Mouse (Mus musculus) embryonic facial prominence, embryonic 12.5 days (tissue): Measurements from ENCODE around the gene Derl3. TPM values are rescaled to one million over a fixed set of nuclear protein-coding genes. Genes with fewer than 3 reads are reported as not detected.

Source experiments
- ATAC-seq: fragments of 200-750 bp; cut with Nextera tagmentation; 2 replicates; pipeline ENCODE4 v1.8.0; 2017; ENCODE audit not compliant: insufficient number of reproducible peaks, insufficient read depth, low FRiP score, low TSS enrichment
- H3K27ac ChIP-seq: fragments of 300-500 bp; sonication (generic); 2 replicates; pipeline ENCODE4 v1.5.1; 2016; ENCODE audit warnings: mild to moderate bottlenecking
- H3K27me3 ChIP-seq: fragments of 300-500 bp; sonication (generic); 2 replicates; pipeline ENCODE4 v1.6.1; 2016; ENCODE audit warnings: mild to moderate bottlenecking, moderate library complexity
- H3K36me3 ChIP-seq: fragments of 300-500 bp; sonication (generic); 2 replicates; pipeline ENCODE4 v1.6.1; 2016; ENCODE audit warnings: mild to moderate bottlenecking
- H3K4me1 ChIP-seq: fragments of 300-500 bp; sonication (generic); 2 replicates; pipeline ENCODE4 v1.6.1; 2016
- H3K4me2 ChIP-seq: fragments of 300-500 bp; sonication (generic); replicated peaks from 2 replicates; pipeline ENCODE4 v1.6.1; 2016; ENCODE audit warnings: mild to moderate bottlenecking, moderate library complexity
- H3K4me3 ChIP-seq: fragments of 300-500 bp; sonication (generic); 2 replicates; pipeline ENCODE4 v1.5.1; 2016; ENCODE audit warnings: mild to moderate bottlenecking
- H3K9ac ChIP-seq: fragments of 300-500 bp; sonication (generic); 2 replicates; pipeline ENCODE4 v1.6.1; 2016; ENCODE audit warnings: mild to moderate bottlenecking, moderate library complexity
- H3K9me3 ChIP-seq: fragments of 300-500 bp; sonication (generic); 2 replicates; pipeline ENCODE4 v1.6.1; 2016; ENCODE audit warnings: mild to moderate bottlenecking, moderate library complexity
- WGBS: fragments of 180-500 bp; shearing (Covaris S2); methylation state at CpG from one replicate; pipeline ENCODE4 v1.1.7; 2016; 5-methylcytosine and 5-hydroxymethylcytosine counted together
- polyA plus RNA-seq: library from polyadenylated mRNA; unstranded; fragments of >200 nt; fragmentation: Nextera tagmentation; extraction: Ambion mirVana; gene quantifications from 2 replicates; pipeline ENCODE4 v1.2.1, GENCODE M21; 2016

The Derl3 gene
- polyA plus RNA-seq, 1 experiment from 2014 or later = 3.9 TPM

- Histone ChIP-seq H3K9ac (no peak overlapping the region), H3K27ac (no peak overlapping the region), H3K4me3 (no peak overlapping the region), H3K36me3 (peaks cover 45% of the 10 kb centered on the region), H3K9me3 (no peaks in the 10 kb centered on the region), H3K27me3 (no peaks in the 10 kb centered on the region), H3K4me1 (peaks cover 57% of the 10 kb centered on the region), H3K4me2 (no peak overlapping the region)
- WGBS = 87% methylated on average over 5 of the region's 5 CpGs
- no peak for ATAC-seq
Measured at GRCm38 (mm10) chr10:75919026-75919425, 25.8 kb downstream of the Derl3 start.

- Histone ChIP-seq H3K4me2 (peak within 1 kb of the TSS; percentile 84), H3K27me3 (no peaks in the 10 kb centered on the region), H3K4me3 (peak within 1 kb of the TSS; percentile 84), H3K27ac (peak within 1 kb of the TSS; percentile 95), H3K4me1 (peaks cover 53% of the 10 kb centered on the region), H3K36me3 (peaks cover 43% of the 10 kb centered on the region), H3K9ac (peak within 1 kb of the TSS; percentile 94), H3K9me3 (no peaks in the 10 kb centered on the region)
- WGBS = under 1% methylated on average over 76 of the region's 76 CpGs
- ATAC-seq = peak; percentile 78
Measured at GRCm38 (mm10) chr10:75921026-75921725, 28.0 kb downstream of the Derl3 start, which contains the start of gene Smarcb1. Gene Smarcb1, minus strand, starts transcription at chr10:75921617.

DNA sequence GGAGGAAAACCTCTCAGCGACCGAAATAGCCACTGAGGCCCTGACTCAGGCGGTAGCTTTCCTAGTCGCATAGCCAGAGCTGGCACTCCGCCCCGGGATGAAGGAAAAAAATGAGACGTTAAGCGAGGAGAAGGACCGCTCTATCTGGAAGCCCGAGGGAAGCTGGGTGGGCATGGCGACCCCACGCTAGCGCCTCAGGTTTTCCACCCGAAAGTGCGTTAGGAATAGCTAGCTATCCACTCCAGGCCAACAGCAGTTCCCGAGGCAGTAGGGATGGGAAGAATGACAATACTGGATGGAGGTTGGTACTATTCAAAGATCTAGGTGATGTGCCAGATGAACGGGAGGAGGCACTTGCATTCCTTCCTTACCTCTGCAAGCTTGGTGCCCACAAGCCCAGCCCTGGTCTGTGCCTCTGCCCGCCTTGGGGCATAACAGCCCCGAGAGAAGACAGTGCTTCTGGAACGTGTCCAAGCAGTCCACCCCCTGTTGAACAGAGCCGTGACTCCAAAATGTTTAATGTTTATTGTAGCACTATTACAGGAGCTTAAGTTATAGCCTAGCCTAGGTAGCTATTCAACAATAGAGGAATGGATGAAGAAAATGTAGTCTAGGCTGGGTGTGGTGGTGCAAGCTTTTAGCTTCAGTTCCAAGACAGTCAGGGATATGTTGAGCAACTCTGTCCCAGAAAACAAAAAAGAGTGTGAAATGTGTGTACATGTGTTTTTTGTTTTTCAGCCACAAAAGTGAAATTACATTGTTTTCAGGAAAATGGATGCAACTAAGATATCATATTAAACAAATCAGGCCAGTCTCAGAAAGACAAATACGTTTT lies 28.7 kb downstream of the Derl3 start:
- Histone ChIP-seq H3K4me2 (peak overlapping the region; percentile 84), H3K4me3 (peak overlapping the region; percentile 84), H3K27me3 (no peaks in the 10 kb centered on the region), H3K4me1 (peaks cover 47% of the 10 kb centered on the region), H3K27ac (peak overlapping the region; percentile 95), H3K9me3 (no peaks in the 10 kb centered on the region), H3K9ac (peak overlapping the region; percentile 94), H3K36me3 (peaks cover 44% of the 10 kb centered on the region)
- peak; percentile 37 for ATAC-seq
- 4% methylated on average over 22 of the region's 22 CpGs for WGBS

DNA sequence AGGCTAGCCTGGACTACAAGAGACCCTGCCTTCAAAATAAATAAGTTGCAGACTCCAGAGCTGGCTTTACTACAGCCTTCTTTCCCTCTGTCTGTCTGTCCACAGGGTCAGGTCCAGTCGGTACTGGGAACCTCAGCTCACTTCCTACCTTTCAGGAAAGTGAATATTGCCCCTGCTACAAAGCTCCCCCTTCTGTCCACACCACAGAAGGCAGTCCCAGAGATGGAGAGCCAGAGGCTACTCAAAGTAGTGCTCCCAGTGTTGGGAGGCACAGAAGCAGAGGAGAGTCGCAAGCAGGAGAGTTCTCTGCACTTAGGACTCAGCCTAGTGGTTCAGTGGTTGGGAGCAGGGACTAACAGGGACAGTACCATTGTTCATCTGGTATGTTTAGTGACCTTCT lies 31.1 kb downstream of the Derl3 start:
- no peak for ATAC-seq
- peaks cover 45% of the 10 kb centered on the region for H3K36me3 ChIP-seq
- no peaks in the 10 kb centered on the region for H3K9me3 ChIP-seq
- peaks cover 25% of the 10 kb centered on the region for H3K4me1 ChIP-seq
- no peak overlapping the region for H3K4me3 ChIP-seq
- H3K27me3 ChIP-seq = no peaks in the 10 kb centered on the region
- no peak overlapping the region for H3K4me2 ChIP-seq
- 59% methylated on average over 2 of the region's 2 CpGs for WGBS
- H3K27ac ChIP-seq = no peak overlapping the region
- no peak overlapping the region for H3K9ac ChIP-seq

DNA sequence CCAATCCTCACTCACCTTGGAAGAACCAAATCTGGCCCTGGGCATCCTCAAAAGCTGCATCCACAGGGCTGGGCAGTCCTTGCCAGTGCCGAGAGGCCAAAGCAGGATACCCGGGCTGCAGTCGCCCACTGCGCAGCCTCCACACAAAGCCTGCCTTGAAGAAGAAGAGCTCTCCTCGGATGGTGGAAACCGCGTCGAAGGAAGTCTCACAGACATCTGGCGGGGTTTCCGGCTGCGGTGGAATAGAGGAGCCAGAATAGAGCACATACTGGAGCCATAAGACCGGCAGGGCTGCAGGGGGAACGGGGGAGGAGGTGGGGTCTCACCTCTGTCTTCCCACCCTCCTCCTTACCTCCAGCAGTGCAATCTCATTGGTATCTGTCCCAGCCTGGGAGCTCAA lies 33.2 kb downstream of the Derl3 start:
- WGBS = 69% methylated on average over 13 of the region's 13 CpGs
- H3K9ac ChIP-seq = no peak overlapping the region
- H3K27me3 ChIP-seq = peaks cover 5% of the 10 kb centered on the region; the same call in 1 of the 2 replicates
- no peak overlapping the region for H3K4me2 ChIP-seq
- H3K27ac ChIP-seq = no peak overlapping the region
- H3K4me3 ChIP-seq = no peak overlapping the region
- H3K36me3 ChIP-seq = peaks cover 45% of the 10 kb centered on the region
- no peak for ATAC-seq
- H3K9me3 ChIP-seq = no peaks in the 10 kb centered on the region
- H3K4me1 ChIP-seq = peaks cover 27% of the 10 kb centered on the region

DNA sequence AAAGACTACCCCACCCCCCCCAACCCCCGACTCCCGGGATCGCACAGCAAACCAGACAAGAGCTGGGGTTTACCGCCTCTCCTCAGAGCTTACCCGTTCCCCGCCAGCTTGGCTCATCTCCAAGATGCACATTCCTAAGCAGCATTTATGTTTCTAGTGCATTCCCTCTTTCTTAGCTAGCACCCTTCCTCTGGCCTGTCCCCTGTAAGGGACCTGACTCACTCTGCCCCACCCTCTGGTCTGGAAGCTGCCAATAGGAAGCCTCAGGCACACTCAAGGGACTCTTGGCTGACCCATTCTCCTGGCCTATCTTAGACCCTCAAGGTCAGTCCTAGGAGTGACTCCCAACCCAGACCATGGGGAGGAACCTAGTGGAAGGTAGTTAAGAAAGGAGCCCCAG lies 37.1 kb downstream of the Derl3 start:
- Histone ChIP-seq H3K9me3 (no peaks in the 10 kb centered on the region), H3K27me3 (peaks cover 10% of the 10 kb centered on the region; the same call in 1 of the 2 replicates), H3K4me3 (peak overlapping the region; percentile 66; the same call in 1 of the 2 replicates), H3K4me1 (peaks cover 30% of the 10 kb centered on the region), H3K4me2 (peak overlapping the region; percentile 83), H3K36me3 (peaks cover 31% of the 10 kb centered on the region), H3K27ac (peak overlapping the region; percentile 50; the same call in 1 of the 2 replicates), H3K9ac (no peak overlapping the region; the same call in 1 of the 2 replicates)
- 13% methylated on average over 6 of the region's 6 CpGs for WGBS
- ATAC-seq = no peak

- Histone ChIP-seq H3K36me3 (peaks cover 21% of the 10 kb centered on the region), H3K4me2 (peak overlapping the region; percentile 83), H3K4me1 (peaks cover 38% of the 10 kb centered on the region), H3K9ac (peak overlapping the region; percentile 94), H3K9me3 (no peaks in the 10 kb centered on the region), H3K27ac (peak overlapping the region; percentile 80; the same call in 1 of the 2 replicates), H3K4me3 (peak overlapping the region; percentile 66), H3K27me3 (peaks cover 20% of the 10 kb centered on the region)
- no peak for ATAC-seq
- WGBS = 19% methylated on average over 7 of the region's 7 CpGs
Measured at GRCm38 (mm10) chr10:75931311-75931710, 38.1 kb downstream of the Derl3 start.

GRCm38 (mm10) chr10:75932081-75932678 lies 39.0 kb downstream of the Derl3 start:
- WGBS = under 1% methylated on average over 35 of the region's 44 CpGs
- H3K9me3 ChIP-seq = no peaks in the 10 kb centered on the region
- peaks cover 12% of the 10 kb centered on the region for H3K36me3 ChIP-seq
- peak overlapping the region; percentile 66 for H3K4me3 ChIP-seq
- peak; percentile 42 for ATAC-seq
- peaks cover 38% of the 10 kb centered on the region for H3K4me1 ChIP-seq
- H3K27ac ChIP-seq = peak overlapping the region; percentile 80
- peaks cover 29% of the 10 kb centered on the region for H3K27me3 ChIP-seq
- H3K4me2 ChIP-seq = peak overlapping the region; percentile 83
- H3K9ac ChIP-seq = peak overlapping the region; percentile 94

- 27% methylated on average over 6 of the region's 6 CpGs for WGBS
- Histone ChIP-seq H3K4me3 (peak within 1 kb of the TSS; percentile 66), H3K36me3 (peaks cover 5% of the 10 kb centered on the region), H3K4me1 (peaks cover 38% of the 10 kb centered on the region), H3K27ac (peak within 1 kb of the TSS; percentile 80), H3K9me3 (no peaks in the 10 kb centered on the region), H3K9ac (peak within 1 kb of the TSS; percentile 94), H3K4me2 (peak within 1 kb of the TSS; percentile 83), H3K27me3 (peaks cover 34% of the 10 kb centered on the region)
- no peak for ATAC-seq
Measured at GRCm38 (mm10) chr10:75932891-75933290, 39.7 kb downstream of the Derl3 start, which contains the start of gene Chchd10. Gene Chchd10, plus strand, starts transcription at chr10:75933130.

DNA sequence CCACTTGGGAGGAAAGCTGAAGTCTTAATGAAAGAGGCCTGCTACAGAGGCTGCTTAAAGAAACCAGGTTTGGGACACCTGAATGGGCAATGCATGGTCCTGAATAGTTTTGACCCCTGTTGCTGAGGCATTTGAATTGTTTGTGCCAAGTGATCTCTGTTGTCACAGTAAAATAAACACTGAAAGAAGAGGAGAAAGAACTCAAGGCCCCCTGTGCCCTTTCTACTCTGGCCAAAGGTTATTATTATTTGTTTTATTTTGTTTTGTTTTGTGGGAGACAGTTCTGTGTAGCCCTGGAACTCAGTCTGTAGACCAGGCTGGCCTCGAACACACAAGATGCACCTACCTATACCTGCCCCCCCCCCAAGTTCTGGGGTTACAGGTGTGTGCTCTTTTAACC lies 41.8 kb downstream of the Derl3 start:
- no peak for ATAC-seq
- Histone ChIP-seq H3K4me3 (0 out of 2 replicates have a peak overlapping the region, but pooled peaks have one; percentile 43), H3K9ac (no peak overlapping the region; the same call in 1 of the 2 replicates)

More for the DNA sequence above, 41.8 kb downstream of the Derl3 start:
- Histone ChIP-seq H3K27me3 (peaks cover 34% of the 10 kb centered on the region), H3K36me3 (no peaks in the 10 kb centered on the region), H3K4me2 (peak overlapping the region; percentile 80), H3K4me1 (peaks cover 36% of the 10 kb centered on the region), H3K9me3 (no peaks in the 10 kb centered on the region), H3K27ac (no peak overlapping the region)
- WGBS = 69% methylated on average over 1 of the region's 1 CpGs
